Mouse (Mus musculus): ENCODE data around the gene Cend1.

- TF ChIP-seq CTCF (IDR thresholded peaks at IDR 0.05): 0 out of 2 replicates have a peak, but pooled peaks have one; percentile 6
- TF ChIP-seq EP300 (IDR thresholded peaks at IDR 0.05): no peak
Measured at GRCm38 (mm10) chr7:141475011-141475804, 45.9 kb upstream of the Cend1 start, which contains the start of the genes Polr2l and Tspan4.
